Mouse (Mus musculus) midbrain, embryonic 15.5 days (tissue): ENCODE measurements at regions not wholly inside any gene's neighbourhood (a gene's known extent, or its start where the extent isn't known, plus 50 kb on each side); places are given as distances from the start of the nearest gene placed in this dataset.
A peak's percentile ranks its signal among the peaks of the same experiment; 100 is the strongest.

Experiments
- ATAC-seq: fragments of 200-750 bp; cut with Nextera tagmentation; replicated peaks from 2 replicates; pipeline ENCODE4 v1.8.0; 2017; ENCODE audit warnings: moderate TSS enrichment
- H3K27ac ChIP-seq: fragments of 300-500 bp; sonication (generic); 2 replicates; pipeline ENCODE4 v1.5.1; 2015; ENCODE audit warnings: mild to moderate bottlenecking, inconsistent platforms
- H3K27me3 ChIP-seq: fragments of 300-500 bp; sonication (generic); replicated peaks from 2 replicates; pipeline ENCODE4 v1.6.1; 2015; ENCODE audit warnings: inconsistent platforms
- H3K36me3 ChIP-seq: fragments of 300-500 bp; sonication (generic); replicated peaks from 2 replicates; pipeline ENCODE4 v1.6.1; 2015; ENCODE audit warnings: inconsistent platforms
- H3K4me1 ChIP-seq: fragments of 300-500 bp; sonication (generic); 2 replicates; pipeline ENCODE4 v1.6.1; 2015; ENCODE audit warnings: inconsistent platforms
- H3K4me2 ChIP-seq: fragments of 300-500 bp; sonication (generic); 2 replicates; pipeline ENCODE4 v1.6.1; 2015; ENCODE audit warnings: inconsistent platforms, mild to moderate bottlenecking, moderate library complexity
- H3K4me3 ChIP-seq: fragments of 300-500 bp; sonication (generic); 2 replicates; pipeline ENCODE4 v1.5.1; 2015; ENCODE audit warnings: mild to moderate bottlenecking, inconsistent platforms
- H3K9ac ChIP-seq: fragments of 300-500 bp; sonication (generic); 2 replicates; pipeline ENCODE4 v1.6.1; 2015; ENCODE audit warnings: mild to moderate bottlenecking, inconsistent platforms
- H3K9me3 ChIP-seq: fragments of 300-500 bp; sonication (generic); 2 replicates; pipeline ENCODE4 v1.6.1; 2016; ENCODE audit warnings: inconsistent platforms
- WGBS: fragments of 180-500 bp; shearing (Covaris S2); methylation state at CpG from one replicate; pipeline ENCODE4 v1.1.7; 2015; ENCODE audit warnings: mixed read lengths; 5-methylcytosine and 5-hydroxymethylcytosine counted together

DNA sequence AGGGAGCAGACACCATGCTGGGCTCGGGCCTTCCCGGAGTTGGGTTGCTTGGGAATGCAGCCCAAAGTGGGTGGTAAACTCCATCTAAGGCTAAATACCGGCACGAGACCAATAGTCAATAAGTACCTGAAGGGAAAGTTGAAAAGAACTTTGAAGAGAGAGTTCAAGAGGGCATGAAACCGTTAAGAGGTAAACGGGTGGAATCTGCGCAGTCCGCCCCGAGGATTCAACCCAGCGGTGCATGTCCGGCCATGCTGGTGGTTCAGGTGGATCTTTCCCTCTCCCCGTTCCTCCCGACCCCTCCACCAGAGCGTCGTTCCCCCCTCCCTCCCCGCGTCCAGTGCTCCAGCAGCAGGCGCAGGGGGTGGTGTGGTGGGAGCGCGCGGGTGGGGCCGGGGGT, 179.1 kb upstream of the Arhgef26 start:
- Histone ChIP-seq H3K9ac (no peak overlapping the region), H3K27me3 (no peaks in the 10 kb centered on the region), H3K36me3 (no peaks in the 10 kb centered on the region), H3K4me1 (no peaks in the 10 kb centered on the region), H3K4me2 (no peak overlapping the region), H3K27ac (no peak overlapping the region), H3K4me3 (no peak overlapping the region), H3K9me3 (peaks cover 8% of the 10 kb centered on the region; the same call in 1 of the 2 replicates)
- ATAC-seq, result peak; percentile 95
- WGBS, result 57% methylated on average over 22 of the region's 22 CpGs

DNA sequence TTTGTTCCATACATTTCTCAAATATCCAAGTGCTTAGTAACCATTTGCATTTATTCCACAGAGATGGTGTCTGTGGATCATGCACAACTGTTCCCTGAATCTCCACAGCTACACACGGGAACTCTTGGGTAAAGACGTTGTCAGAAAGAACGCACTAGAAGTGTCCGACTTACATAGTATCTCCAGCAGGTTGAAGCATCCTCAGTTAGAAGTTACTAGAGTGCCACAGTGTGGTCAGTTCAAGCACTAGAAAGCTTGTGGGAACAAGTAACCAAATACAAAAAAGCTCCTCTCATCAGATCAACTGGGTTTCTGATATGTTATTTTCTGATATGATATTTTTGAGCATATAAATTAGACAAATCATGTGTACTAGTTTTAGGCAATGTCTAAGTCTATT, 167.5 kb upstream of the Arhgef26 start:
- H3K27me3 ChIP-seq, result no peaks in the 10 kb centered on the region
- peak; percentile 85 for ATAC-seq
- no peak overlapping the region for H3K27ac ChIP-seq
- H3K9ac ChIP-seq, result no peak overlapping the region
- 56% methylated on average over 4 of the region's 4 CpGs for WGBS
- no peak overlapping the region for H3K4me2 ChIP-seq
- H3K4me1 ChIP-seq, result no peaks in the 10 kb centered on the region
- H3K9me3 ChIP-seq, result no peaks in the 10 kb centered on the region
- H3K4me3 ChIP-seq, result no peak overlapping the region
- H3K36me3 ChIP-seq, result no peaks in the 10 kb centered on the region

- 87% methylated on average over 3 of the region's 3 CpGs for WGBS
- Histone ChIP-seq H3K27me3 (no peaks in the 10 kb centered on the region), H3K4me1 (no peaks in the 10 kb centered on the region), H3K4me2 (no peak overlapping the region), H3K9me3 (no peaks in the 10 kb centered on the region), H3K36me3 (no peaks in the 10 kb centered on the region), H3K27ac (no peak overlapping the region), H3K9ac (no peak overlapping the region), H3K4me3 (no peak overlapping the region)
- ATAC-seq, result no peak
These were observed 150.2 kb upstream of the Arhgef26 start for GRCm38 (mm10) chr3:62187807-62188509.

GRCm38 (mm10) chr3:62192466-62192865, 145.7 kb upstream of the Arhgef26 start:
- WGBS, result 12% methylated on average over 1 of the region's 1 CpGs
- ATAC-seq, result peak; percentile 85
- H3K27me3 ChIP-seq, result no peaks in the 10 kb centered on the region

GRCm38 (mm10) chr3:62194421-62194820, 143.7 kb upstream of the Arhgef26 start:
- Histone ChIP-seq H3K4me1 (no peaks in the 10 kb centered on the region), H3K4me2 (no peak overlapping the region), H3K9ac (no peak overlapping the region), H3K36me3 (no peaks in the 10 kb centered on the region), H3K4me3 (no peak overlapping the region), H3K27me3 (no peaks in the 10 kb centered on the region), H3K9me3 (no peaks in the 10 kb centered on the region), H3K27ac (no peak overlapping the region)
- ATAC-seq, result no peak
- 93% methylated on average over 4 of the region's 4 CpGs for WGBS

More at GRCm38 (mm10) chr3:62192466-62192865, 145.7 kb upstream of the Arhgef26 start:
- no peak overlapping the region for H3K4me3 ChIP-seq
- no peaks in the 10 kb centered on the region for H3K36me3 ChIP-seq
- H3K4me1 ChIP-seq, result no peaks in the 10 kb centered on the region
- no peak overlapping the region for H3K27ac ChIP-seq
- no peak overlapping the region for H3K9ac ChIP-seq
- H3K4me2 ChIP-seq, result no peak overlapping the region
- no peaks in the 10 kb centered on the region for H3K9me3 ChIP-seq

- Histone ChIP-seq H3K4me1 (no peaks in the 10 kb centered on the region), H3K27me3 (no peaks in the 10 kb centered on the region), H3K36me3 (no peaks in the 10 kb centered on the region), H3K27ac (no peak overlapping the region), H3K4me2 (no peak overlapping the region), H3K9me3 (no peaks in the 10 kb centered on the region), H3K4me3 (no peak overlapping the region), H3K9ac (no peak overlapping the region)
- ATAC-seq, result peak; percentile 83; the same call in 1 of the 2 replicates
- WGBS, result 79% methylated on average over 1 of the region's 1 CpGs
These were observed 141.5 kb upstream of the Arhgef26 start for GRCm38 (mm10) chr3:62196679-62197078.

- no peak for ATAC-seq
- no peaks in the 10 kb centered on the region for H3K36me3 ChIP-seq
- H3K9ac ChIP-seq, result no peak overlapping the region
- H3K27me3 ChIP-seq, result no peaks in the 10 kb centered on the region
- no peaks in the 10 kb centered on the region for H3K4me1 ChIP-seq
- H3K27ac ChIP-seq, result no peak overlapping the region
- H3K4me2 ChIP-seq, result no peak overlapping the region
- H3K9me3 ChIP-seq, result no peaks in the 10 kb centered on the region
- H3K4me3 ChIP-seq, result no peak overlapping the region
These were observed 122.3 kb upstream of the Arhgef26 start for GRCm38 (mm10) chr3:62215806-62216205.

- WGBS, result 92% methylated on average over 1 of the region's 1 CpGs
- no peak for ATAC-seq
- no peak overlapping the region for H3K27ac ChIP-seq
These were observed 120.8 kb upstream of the Arhgef26 start for GRCm38 (mm10) chr3:62217335-62217734.

GRCm38 (mm10) chr3:62227697-62228096, 110.4 kb upstream of the Arhgef26 start:
- Histone ChIP-seq H3K4me1 (no peaks in the 10 kb centered on the region), H3K27me3 (no peaks in the 10 kb centered on the region), H3K27ac (no peak overlapping the region), H3K9me3 (no peaks in the 10 kb centered on the region), H3K4me3 (no peak overlapping the region), H3K36me3 (no peaks in the 10 kb centered on the region), H3K9ac (no peak overlapping the region), H3K4me2 (no peak overlapping the region)
- 88% methylated on average over 2 of the region's 2 CpGs for WGBS
- ATAC-seq, result no peak

More at GRCm38 (mm10) chr3:62217335-62217734, 120.8 kb upstream of the Arhgef26 start:
- Histone ChIP-seq H3K9me3 (no peaks in the 10 kb centered on the region), H3K36me3 (no peaks in the 10 kb centered on the region), H3K9ac (no peak overlapping the region), H3K4me3 (no peak overlapping the region), H3K4me1 (no peaks in the 10 kb centered on the region), H3K4me2 (no peak overlapping the region), H3K27me3 (no peaks in the 10 kb centered on the region)

DNA sequence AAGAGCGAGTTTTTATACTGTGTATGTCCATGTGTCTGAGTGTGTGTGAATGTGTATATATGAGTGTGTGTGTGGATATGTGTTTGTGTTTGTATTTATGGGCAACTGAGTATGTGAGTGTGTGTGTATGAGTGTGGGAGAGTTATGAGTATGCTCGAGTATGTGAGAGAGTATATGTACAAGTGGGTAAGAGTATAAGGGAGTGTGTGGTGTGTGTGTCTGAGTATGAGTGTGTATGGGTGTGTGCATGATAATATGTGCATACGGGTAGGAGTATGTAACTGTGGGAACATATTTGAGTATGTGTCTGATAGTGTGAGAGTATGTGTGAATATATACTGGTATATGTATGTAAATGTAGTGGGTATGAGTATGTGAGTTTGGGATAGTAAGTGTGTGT, 110.0 kb upstream of the Arhgef26 start:
- H3K4me2 ChIP-seq, result no peak overlapping the region
- no peak overlapping the region for H3K4me3 ChIP-seq
- H3K27me3 ChIP-seq, result no peaks in the 10 kb centered on the region
- 86% methylated on average over 3 of the region's 3 CpGs for WGBS
- no peaks in the 10 kb centered on the region for H3K36me3 ChIP-seq
- H3K27ac ChIP-seq, result no peak overlapping the region
- no peaks in the 10 kb centered on the region for H3K9me3 ChIP-seq
- no peak for ATAC-seq
- H3K9ac ChIP-seq, result no peak overlapping the region
- H3K4me1 ChIP-seq, result no peaks in the 10 kb centered on the region

- Histone ChIP-seq H3K9me3 (no peaks in the 10 kb centered on the region), H3K36me3 (no peaks in the 10 kb centered on the region), H3K4me1 (no peaks in the 10 kb centered on the region), H3K9ac (no peak overlapping the region), H3K27ac (no peak overlapping the region), H3K4me2 (no peak overlapping the region), H3K4me3 (no peak overlapping the region), H3K27me3 (no peaks in the 10 kb centered on the region)
- no peak for ATAC-seq
- 64% methylated on average over 3 of the region's 3 CpGs for WGBS
These were observed 97.1 kb upstream of the Arhgef26 start for GRCm38 (mm10) chr3:62241031-62241430.

- Histone ChIP-seq H3K4me2 (no peak overlapping the region), H3K4me3 (no peak overlapping the region), H3K27ac (no peak overlapping the region), H3K36me3 (no peaks in the 10 kb centered on the region), H3K9ac (no peak overlapping the region), H3K4me1 (no peaks in the 10 kb centered on the region), H3K9me3 (no peaks in the 10 kb centered on the region), H3K27me3 (no peaks in the 10 kb centered on the region)
- peak; percentile 77; the same call in 1 of the 2 replicates for ATAC-seq
- 36% methylated on average over 4 of the region's 4 CpGs for WGBS
These were observed 66.4 kb upstream of the Arhgef26 start for GRCm38 (mm10) chr3:62271703-62272102.

GRCm38 (mm10) chr3:62278279-62278678, 59.9 kb upstream of the Arhgef26 start:
- Histone ChIP-seq H3K36me3 (no peaks in the 10 kb centered on the region), H3K4me2 (no peak overlapping the region), H3K9ac (no peak overlapping the region), H3K4me3 (no peak overlapping the region), H3K27me3 (no peaks in the 10 kb centered on the region), H3K9me3 (no peaks in the 10 kb centered on the region), H3K27ac (no peak overlapping the region), H3K4me1 (no peaks in the 10 kb centered on the region)
- WGBS, result 72% methylated on average over 3 of the region's 3 CpGs
- no peak for ATAC-seq
